Mouse (Mus musculus) retina, postnatal 1 day (tissue): Measurements from ENCODE around the gene D430041D05Rik.
A peak's percentile ranks its signal among the peaks of the same experiment; 100 is the strongest.
"Not testable (repeated sequence)": the region's sequence is repeated elsewhere in the genome, so short reads cannot be mapped to it uniquely, and the experiment has no call there.

Experiments
- DNase-seq: peaks from one replicate; pipeline ENCODE4 v3.0.0-alpha.2; 2012

Gene D430041D05Rik

GRCm38 (mm10) chr2:104109528-104109927 is 301.3 kb downstream of the D430041D05Rik start:
- no peak for DNase-seq

GRCm38 (mm10) chr2:104109021-104109420 is 301.8 kb downstream of the D430041D05Rik start:
- DNase-seq = not testable (repeated sequence)

GRCm38 (mm10) chr2:104104800-104105199 is 306.0 kb downstream of the D430041D05Rik start:
- DNase-seq = no peak

- no peak for DNase-seq
Measured at GRCm38 (mm10) chr2:104099946-104100345, 310.9 kb downstream of the D430041D05Rik start.

GRCm38 (mm10) chr2:104099231-104099585 is 311.6 kb downstream of the D430041D05Rik start:
- no peak for DNase-seq

- no peak for DNase-seq
Measured at GRCm38 (mm10) chr2:104098529-104099230, 312.1 kb downstream of the D430041D05Rik start.

GRCm38 (mm10) chr2:104097396-104097795 is 313.4 kb downstream of the D430041D05Rik start:
- not testable (repeated sequence) for DNase-seq

GRCm38 (mm10) chr2:104096796-104097195 is 314.0 kb downstream of the D430041D05Rik start:
- not testable (repeated sequence) for DNase-seq

- DNase-seq = peak; percentile 6
Measured at GRCm38 (mm10) chr2:104096256-104096655, 314.6 kb downstream of the D430041D05Rik start.

- peak; percentile 76 for DNase-seq
Measured at GRCm38 (mm10) chr2:104095741-104096213, 315.0 kb downstream of the D430041D05Rik start, which contains the start of gene Cd59a. Gene Cd59a, plus strand, starts transcription at chr2:104095801.

GRCm38 (mm10) chr2:104093305-104093704 is 317.5 kb downstream of the D430041D05Rik start:
- no peak for DNase-seq
